Mouse (Mus musculus): ENCODE measurements around the gene Hunk.
A peak's percentile ranks its signal among the peaks of the same experiment; 100 is the strongest.

Hunk gene

GRCm38 (mm10) chr16:90505252-90505651 is 119.4 kb downstream of the Hunk start:
- no peak for DNase-seq (ENCODE audit: low spot score in 2 of 2)

- no peak for DNase-seq (ENCODE audit: low spot score in 2 of 2)
Observed at GRCm38 (mm10) chr16:90505680-90506079, 119.9 kb downstream of the Hunk start.

GRCm38 (mm10) chr16:90511551-90512296 is 125.9 kb downstream of the Hunk start:
- DNase-seq (ENCODE audit: low spot score in 2 of 2): peak in 1 of 2 experiments; percentile 28

- DNase-seq (ENCODE audit: low spot score in 2 of 2): no peak
Observed at GRCm38 (mm10) chr16:90517041-90517440, 131.2 kb downstream of the Hunk start.

- no peak for DNase-seq (ENCODE audit: low spot score in 2 of 2)
Observed at GRCm38 (mm10) chr16:90518232-90518631, 132.4 kb downstream of the Hunk start.

GRCm38 (mm10) chr16:90518732-90519295 is 133.0 kb downstream of the Hunk start:
- no peak for DNase-seq (ENCODE audit: low spot score in 2 of 2)

GRCm38 (mm10) chr16:90521191-90521950 is 135.6 kb downstream of the Hunk start:
- DNase-seq (ENCODE audit: low spot score in 2 of 2): no peak

- no peak for DNase-seq (ENCODE audit: low spot score in 2 of 2)
Observed at GRCm38 (mm10) chr16:90521951-90522255, 136.1 kb downstream of the Hunk start.

- DNase-seq (ENCODE audit: low spot score in 2 of 2): no peak
Observed at GRCm38 (mm10) chr16:90522575-90522974, 136.8 kb downstream of the Hunk start.

GRCm38 (mm10) chr16:90523373-90523772 is 137.6 kb downstream of the Hunk start:
- no peak for DNase-seq (ENCODE audit: low spot score in 2 of 2)

- DNase-seq (ENCODE audit: low spot score in 2 of 2): no peak
Observed at GRCm38 (mm10) chr16:90523894-90524293, 138.1 kb downstream of the Hunk start.

- DNase-seq (ENCODE audit: low spot score in 2 of 2): no peak
Observed at GRCm38 (mm10) chr16:90524393-90524792, 138.6 kb downstream of the Hunk start.

- no peak for DNase-seq (ENCODE audit: low spot score in 2 of 2)
Observed at GRCm38 (mm10) chr16:90533119-90533673, 147.4 kb downstream of the Hunk start.

- DNase-seq (ENCODE audit: low spot score in 2 of 2): no peak
Observed at GRCm38 (mm10) chr16:90534591-90534990, 148.8 kb downstream of the Hunk start.

- DNase-seq (ENCODE audit: low spot score in 2 of 2): no peak
Observed at GRCm38 (mm10) chr16:90538926-90539325, 153.1 kb downstream of the Hunk start.

GRCm38 (mm10) chr16:90541191-90541590 is 155.4 kb downstream of the Hunk start:
- DNase-seq (ENCODE audit: low spot score in 2 of 2): no peak

- DNase-seq (ENCODE audit: low spot score in 2 of 2): no peak
Observed at GRCm38 (mm10) chr16:90542383-90542782, 156.6 kb downstream of the Hunk start.

- no peak for DNase-seq (ENCODE audit: low spot score in 2 of 2)
Observed at GRCm38 (mm10) chr16:90544175-90544574, 158.4 kb downstream of the Hunk start.

- DNase-seq (ENCODE audit: low spot score in 2 of 2): no peak
Observed at GRCm38 (mm10) chr16:90545509-90545908, 159.7 kb downstream of the Hunk start.

GRCm38 (mm10) chr16:90546591-90546990 is 160.8 kb downstream of the Hunk start:
- DNase-seq (ENCODE audit: low spot score in 2 of 2): no peak

- no peak for DNase-seq (ENCODE audit: low spot score in 2 of 2)
Observed at GRCm38 (mm10) chr16:90547996-90548395, 162.2 kb downstream of the Hunk start.

All from urinary bladder, postnatal 4 days (tissue).